Mouse (Mus musculus) MEL (cell line): Measurements from ENCODE around the gene Senp3. TPM values are rescaled to one million over a fixed set of nuclear protein-coding genes. Genes with fewer than 3 reads are reported as not detected.

Experiments
- DNase-seq: peaks from one replicate; pipeline ENCODE4 v3.0.0; 2011; ENCODE audit warnings: low read depth, low spot score
- H3K27ac ChIP-seq: 2 replicates; pipeline ENCODE4 v1.5.1; 2012; ENCODE audit warnings: low read depth, mild to moderate bottlenecking, control low read depth, low read length, moderate library complexity; ENCODE audit not compliant: control insufficient read depth
- H3K27me3 ChIP-seq, 2 experiments: fragments of 150-350 bp in 1 of 2; sonication (generic) in 1 of 2; 2 replicates each; pipeline ENCODE4 v1.6.1; 2012; ENCODE audit warnings: low read length in 2 of 2, mild to moderate bottlenecking in 2 of 2, improper control_type of control experiment in 1 of 2, moderate library complexity in 1 of 2; ENCODE audit not compliant: insufficient read depth in 2 of 2, control insufficient read depth in 1 of 2
- H3K36me3 ChIP-seq, 2 experiments: 2 replicates each; pipeline ENCODE4 v1.6.1; 2012 to 2014; ENCODE audit warnings: low read length in 2 of 2, improper control_type of control experiment in 1 of 2, inconsistent platforms in 1 of 2, mild to moderate bottlenecking in 1 of 2; ENCODE audit not compliant: insufficient read depth in 2 of 2, control insufficient read depth in 1 of 2
- H3K4me1 ChIP-seq, 2 experiments: fragments of 150-350 bp in 1 of 2; sonication (generic) in 1 of 2; 2 replicates each; pipeline ENCODE4 v1.6.1; 2012; ENCODE audit warnings: low read length in 2 of 2, improper control_type of control experiment in 1 of 2, mild to moderate bottlenecking in 1 of 2; ENCODE audit not compliant: insufficient read depth in 2 of 2, control insufficient read depth in 1 of 2
- H3K4me3 ChIP-seq, 2 experiments: fragments of 150-350 bp in 1 of 2; sonication (generic) in 1 of 2; 2 replicates each; pipeline ENCODE4 v1.5.1; 2012; ENCODE audit warnings: low read depth in 2 of 2, low read length in 2 of 2, mild to moderate bottlenecking in 2 of 2, moderate library complexity in 2 of 2, control low read depth in 1 of 2, improper control_type of control experiment in 1 of 2; ENCODE audit not compliant: control insufficient read depth in 1 of 2, insufficient read depth in 1 of 2
- H3K79me2 ChIP-seq: 2 replicates; pipeline ENCODE4 v1.6.1; 2012; ENCODE audit warnings: mild to moderate bottlenecking, low read length, moderate library complexity; ENCODE audit not compliant: control insufficient read depth, poor library complexity, insufficient read depth
- H3K9ac ChIP-seq: 2 replicates; pipeline ENCODE4 v1.6.1; 2012; ENCODE audit warnings: low read depth, mild to moderate bottlenecking, control low read depth, low read length, moderate library complexity; ENCODE audit not compliant: control insufficient read depth, poor library complexity, severe bottlenecking
- H3K9me3 ChIP-seq: fragments of 150-350 bp; sonication (generic); replicated peaks from 2 replicates; pipeline ENCODE4 v1.6.1; 2012; ENCODE audit warnings: mild to moderate bottlenecking, low read length, improper control_type of control experiment, moderate library complexity; ENCODE audit not compliant: insufficient read depth
- CTCF ChIP-seq, 3 experiments: IDR thresholded peaks in 2 of 3; conservative IDR thresholded peaks in 1 of 3; 2 replicates each; pipeline ENCODE4 v1.5.1; 2011 to 2012; ENCODE audit warnings: low read length in 3 of 3, low read depth in 2 of 3, mild to moderate bottlenecking in 2 of 3, improper control_type of control experiment in 1 of 3, inconsistent platforms in 1 of 3, mixed read lengths in 1 of 3, moderate library complexity in 1 of 3; ENCODE audit not compliant: control insufficient read depth in 1 of 3, insufficient read depth in 1 of 3, poor library complexity in 1 of 3, severe bottlenecking in 1 of 3
- ELF1 ChIP-seq: IDR thresholded peaks from 2 replicates; pipeline ENCODE4 v1.6.1; 2014; ENCODE audit warnings: low read depth, mild to moderate bottlenecking, inconsistent platforms, low read length, improper control_type of control experiment, moderate library complexity
- EP300 ChIP-seq, 2 experiments: IDR thresholded peaks; 2 replicates each; pipeline ENCODE4 v1.6.1; 2011; ENCODE audit warnings: improper control_type of control experiment in 2 of 2, low read length in 2 of 2, low read depth in 1 of 2, mild to moderate bottlenecking in 1 of 2
- ETS1 ChIP-seq: IDR thresholded peaks from 2 replicates; pipeline ENCODE4 v1.6.1; 2012; ENCODE audit warnings: low read depth, mild to moderate bottlenecking, inconsistent platforms, low read length, improper control_type of control experiment, moderate library complexity
- GABPA ChIP-seq: IDR thresholded peaks from 2 replicates; pipeline ENCODE4 v1.6.1; 2012; ENCODE audit warnings: low read depth, mild to moderate bottlenecking, inconsistent platforms, low read length, improper control_type of control experiment, moderate library complexity
- GATA1 ChIP-seq: IDR thresholded peaks from 2 replicates; pipeline ENCODE4 v1.6.1; 2011; ENCODE audit warnings: low read depth, low read length, improper control_type of control experiment
- HCFC1 ChIP-seq: IDR thresholded peaks from 2 replicates; pipeline ENCODE4 v1.6.1; 2012; ENCODE audit warnings: low read depth, mild to moderate bottlenecking, inconsistent platforms, low read length, improper control_type of control experiment, moderate library complexity
- JUND ChIP-seq: IDR thresholded peaks from 2 replicates; pipeline ENCODE4 v1.6.1; 2011; ENCODE audit warnings: low read depth, mild to moderate bottlenecking, improper control_type of control experiment, low read length
- MAX ChIP-seq: IDR thresholded peaks from 2 replicates; pipeline ENCODE4 v1.6.1; 2011; ENCODE audit warnings: low read length, improper control_type of control experiment
- MEF2A ChIP-seq: IDR thresholded peaks from 2 replicates; pipeline ENCODE4 v1.6.1; 2014; ENCODE audit warnings: low read depth, mild to moderate bottlenecking, inconsistent platforms, low read length, improper control_type of control experiment; ENCODE audit not compliant: poor library complexity, insufficient replicate concordance, severe bottlenecking; ENCODE audit errors: extremely low read depth
- MXI1 ChIP-seq: IDR thresholded peaks from 2 replicates; pipeline ENCODE4 v1.6.1; 2011; ENCODE audit warnings: mild to moderate bottlenecking, low read depth, low read length, improper control_type of control experiment
- NELFE ChIP-seq: IDR thresholded peaks from 2 replicates; pipeline ENCODE4 v1.6.1; 2011; ENCODE audit warnings: low read depth, low read length, improper control_type of control experiment
- NRF1 ChIP-seq: IDR thresholded peaks from 2 replicates; pipeline ENCODE4 v1.6.1; 2014; ENCODE audit warnings: low read depth, mild to moderate bottlenecking, inconsistent platforms, low read length, improper control_type of control experiment, moderate library complexity; ENCODE audit not compliant: poor library complexity, insufficient read depth, severe bottlenecking
- POLR2AphosphoS2 ChIP-seq: IDR thresholded peaks from 2 replicates; pipeline ENCODE4 v1.6.1; 2011; ENCODE audit warnings: low read length, improper control_type of control experiment
- POLR2AphosphoS5 ChIP-seq: IDR thresholded peaks from 2 replicates; pipeline ENCODE4 v1.6.1; 2012; ENCODE audit warnings: low read depth, borderline replicate concordance, mild to moderate bottlenecking, inconsistent platforms, low read length, moderate library complexity, mixed read lengths
- RAD21 ChIP-seq: IDR thresholded peaks from 2 replicates; pipeline ENCODE4 v1.6.1; 2011; ENCODE audit warnings: mild to moderate bottlenecking, low read depth, low read length, improper control_type of control experiment
- RCOR1 ChIP-seq: IDR thresholded peaks from 2 replicates; pipeline ENCODE4 v1.6.1; 2012; ENCODE audit warnings: low read depth, mild to moderate bottlenecking, inconsistent platforms, low read length, improper control_type of control experiment
- TCF12 ChIP-seq: IDR thresholded peaks from 2 replicates; pipeline ENCODE4 v1.6.1; 2014; ENCODE audit warnings: low read depth, mild to moderate bottlenecking, inconsistent platforms, low read length, improper control_type of control experiment, moderate library complexity
- USF2 ChIP-seq, 2 experiments: IDR thresholded peaks; 2 replicates each; pipeline ENCODE4 v1.6.1; 2011 to 2012; ENCODE audit warnings: improper control_type of control experiment in 2 of 2, low read length in 2 of 2, borderline replicate concordance in 1 of 2, inconsistent platforms in 1 of 2, low read depth in 1 of 2, mild to moderate bottlenecking in 1 of 2; ENCODE audit not compliant: insufficient read depth in 1 of 2
- ZKSCAN1 ChIP-seq: IDR thresholded peaks from 2 replicates; pipeline ENCODE4 v1.6.1; 2012; ENCODE audit warnings: low read depth, mild to moderate bottlenecking, inconsistent platforms, low read length, improper control_type of control experiment, moderate library complexity
- polyA plus RNA-seq, 2 experiments: library from polyadenylated mRNA; stranded (reverse) in 1 of 2; unstranded in 1 of 2; fragments of >175 nt in 1 of 2; fragments of >200 nt in 1 of 2; gene quantifications; 2 replicates each; pipeline versions ENCODE4 v1.2.1 to v1.2.4; 2012; ENCODE audit warnings: low replicate concordance in 2 of 2, low read depth in 1 of 2; ENCODE audit not compliant: insufficient read length in 2 of 2, insufficient read depth in 1 of 2, missing spikeins in 1 of 2
- total RNA-seq: library from RNA; depleted of rRNA; stranded (reverse); fragments of 300-350 nt; gene quantifications from 2 replicates; pipeline ENCODE4 v1.2.3, GENCODE M21; 2012

Gene Senp3
- total and polyA plus RNA-seq, 3 experiments: 147 to 890 (median 171) TPM

DNA sequence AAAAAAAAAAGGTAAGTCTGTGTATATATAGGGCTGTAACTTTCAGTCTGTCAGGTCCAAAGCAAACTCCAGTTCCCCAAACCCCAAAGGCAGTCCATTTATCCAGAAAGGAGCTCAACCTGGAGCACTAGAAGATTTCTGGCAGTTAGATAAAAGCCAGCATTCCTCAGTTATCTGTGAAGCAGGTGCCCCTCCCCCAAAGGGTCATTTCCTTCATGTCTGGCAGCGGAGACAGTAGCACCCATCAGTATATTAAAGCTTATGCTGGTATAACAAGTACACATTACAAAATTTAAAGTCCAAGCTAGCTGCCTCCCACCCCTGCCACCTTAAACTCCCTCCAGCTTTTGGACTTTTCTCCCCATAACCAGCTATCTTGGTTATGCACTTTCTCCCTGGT, 17.7 kb upstream of the Senp3 start:
- no peaks in the 10 kb centered on the region for H3K9me3 ChIP-seq
- peaks cover 0 to 7% of the 10 kb centered on the region in 2 experiments; a peak in 3 of 4 replicates for H3K4me1 ChIP-seq
- no peak for DNase-seq
- no peak overlapping the region for H3K27ac ChIP-seq
- peaks cover 0 to 5% of the 10 kb centered on the region in 2 experiments; a peak in 1 of 4 replicates for H3K36me3 ChIP-seq
- no peaks in the 10 kb centered on the region for H3K27me3 ChIP-seq
- H3K9ac ChIP-seq: no peak overlapping the region
- TF ChIP-seq GATA1 (peak; percentile 52; the same call in 1 of the 2 replicates), NELFE (no peak), TCF12 (0 out of 2 replicates have a peak, but pooled peaks have one; percentile 5), MEF2A (no peak), MXI1 (no peak), EP300 (IDR thresholded peaks at IDR 0.05; ENCODE audit: low read depth in 1 of 2, low read length in 2 of 2) (peak in 1 of 2 experiments; percentile 48; a peak in 1 of 4 replicates)
- no peak overlapping the region for H3K4me3 ChIP-seq
- H3K79me2 ChIP-seq: no peaks in the 10 kb centered on the region

DNA sequence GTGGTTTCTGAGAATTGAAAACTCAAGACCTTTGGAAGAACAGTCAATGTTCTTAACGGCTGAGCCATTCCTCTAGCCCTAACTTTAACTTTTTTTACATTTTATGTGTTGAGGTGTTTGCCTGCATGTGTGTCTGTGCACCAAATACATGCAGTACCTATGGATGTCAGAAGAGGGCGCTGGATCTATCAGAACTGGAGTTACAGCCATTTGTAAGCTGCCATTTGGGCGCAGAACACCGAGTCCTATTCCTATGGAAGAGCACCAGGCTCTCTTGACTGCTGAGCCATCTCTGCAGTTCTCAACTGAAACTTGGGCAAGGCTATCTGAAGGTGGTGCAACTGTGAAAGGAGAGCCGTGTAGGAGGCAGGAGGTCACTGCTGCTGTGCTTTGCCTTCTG, 16.7 kb upstream of the Senp3 start:
- H3K9ac ChIP-seq: no peak overlapping the region
- no peaks in the 10 kb centered on the region for H3K9me3 ChIP-seq
- TF ChIP-seq NELFE (no peak), ETS1 (no peak), CTCF (IDR thresholded peaks at IDR 0.05 in 2 of 3, conservative IDR thresholded peaks at IDR 0.05 in 1 of 3; ENCODE audit: control insufficient read depth in 1 of 3, insufficient read depth in 1 of 3, low read depth in 2 of 3, low read length in 3 of 3, poor library complexity in 1 of 3, severe bottlenecking in 1 of 3) (peak; percentile 14 to 45 (median 30); a peak in 4 of 6 replicates), HCFC1 (no peak), USF2 (IDR thresholded peaks at IDR 0.05; ENCODE audit: borderline replicate concordance in 1 of 2, insufficient read depth in 1 of 2, low read depth in 1 of 2, low read length in 2 of 2) (no peak), ELF1 (no peak), NRF1 (no peak), EP300 (IDR thresholded peaks at IDR 0.05; ENCODE audit: low read depth in 1 of 2, low read length in 2 of 2) (no peak), GABPA (no peak)
- TF ChIP-seq, all 39 proteins: peak for 1
- peaks cover 0 to 7% of the 10 kb centered on the region in 2 experiments; a peak in 3 of 4 replicates for H3K4me1 ChIP-seq
- no peak for DNase-seq
- no peak overlapping the region for H3K27ac ChIP-seq
- no peak overlapping the region for H3K4me3 ChIP-seq
- no peaks in the 10 kb centered on the region for H3K27me3 ChIP-seq
- peaks cover 0 to 5% of the 10 kb centered on the region in 2 experiments; a peak in 1 of 4 replicates for H3K36me3 ChIP-seq
- H3K79me2 ChIP-seq: no peaks in the 10 kb centered on the region

DNA sequence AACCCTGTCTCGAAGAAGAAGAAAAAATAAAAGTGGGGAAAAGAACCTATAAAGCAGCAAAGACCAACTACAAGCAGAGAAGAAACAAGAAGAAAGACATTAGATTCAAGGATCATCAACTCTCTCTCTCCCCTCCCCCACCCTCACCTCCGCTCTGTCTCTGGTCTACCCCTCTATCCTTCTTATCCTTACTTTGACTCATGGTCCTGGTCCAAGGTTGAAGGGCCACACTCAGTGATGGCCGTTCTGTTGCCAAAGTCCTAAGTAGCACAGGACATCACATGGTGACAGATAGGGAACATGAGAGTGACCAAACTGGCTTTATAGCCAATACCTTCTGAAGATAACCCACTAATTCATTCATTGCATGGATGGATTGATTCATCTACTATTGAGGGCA, 15.5 kb upstream of the Senp3 start:
- no peak overlapping the region for H3K27ac ChIP-seq
- H3K36me3 ChIP-seq: peaks cover 0 to 5% of the 10 kb centered on the region in 2 experiments; a peak in 1 of 4 replicates
- no peak overlapping the region for H3K4me3 ChIP-seq
- no peak for DNase-seq
- H3K9ac ChIP-seq: no peak overlapping the region
- H3K9me3 ChIP-seq: no peaks in the 10 kb centered on the region
- H3K27me3 ChIP-seq: no peaks in the 10 kb centered on the region
- H3K4me1 ChIP-seq: peaks cover 0 to 10% of the 10 kb centered on the region in 2 experiments; a peak in 3 of 4 replicates
- TF ChIP-seq NELFE: no peak
- no peak for TF ChIP-seq POLR2AphosphoS5
- TF ChIP-seq TCF12: no peak
- no peak for TF ChIP-seq JUND
- TF ChIP-seq HCFC1: no peak
- TF ChIP-seq RCOR1: no peak
- TF ChIP-seq RAD21: no peak
- no peak for TF ChIP-seq USF2 (IDR thresholded peaks at IDR 0.05; ENCODE audit: borderline replicate concordance in 1 of 2, insufficient read depth in 1 of 2, low read depth in 1 of 2, low read length in 2 of 2)
- no peak for TF ChIP-seq MEF2A
- no peak for TF ChIP-seq ZKSCAN1
- no peak for TF ChIP-seq MAX
- no peak for TF ChIP-seq POLR2AphosphoS2
- TF ChIP-seq, all 39 proteins: peak for 0
- H3K79me2 ChIP-seq: no peaks in the 10 kb centered on the region
